Mouse (Mus musculus): Measurements from ENCODE around the gene Mvb12b.
A peak's percentile ranks its signal among the peaks of the same experiment; 100 is the strongest.

Gene Mvb12b

GRCm38 (mm10) chr2:33785596-33785995, 102.2 kb downstream of the Mvb12b start:
- no peak for DNase-seq (ENCODE audit: low spot score in 2 of 2)

- DNase-seq (ENCODE audit: low spot score in 2 of 2), result no peak
Measured at GRCm38 (mm10) chr2:33784721-33785120, 103.0 kb downstream of the Mvb12b start.

GRCm38 (mm10) chr2:33783419-33783818, 104.3 kb downstream of the Mvb12b start:
- DNase-seq (ENCODE audit: low spot score in 2 of 2), result no peak

GRCm38 (mm10) chr2:33781655-33782400, 105.9 kb downstream of the Mvb12b start:
- no peak for DNase-seq (ENCODE audit: low spot score in 2 of 2)

- DNase-seq (ENCODE audit: low spot score in 2 of 2), result no peak
Measured at GRCm38 (mm10) chr2:33778466-33778865, 109.3 kb downstream of the Mvb12b start.

GRCm38 (mm10) chr2:33777051-33777450, 110.7 kb downstream of the Mvb12b start:
- DNase-seq (ENCODE audit: low spot score in 2 of 2), result no peak

- DNase-seq (ENCODE audit: low spot score in 2 of 2), result no peak
Measured at GRCm38 (mm10) chr2:33774884-33775283, 112.9 kb downstream of the Mvb12b start.

- DNase-seq (ENCODE audit: low spot score in 2 of 2), result no peak
Measured at GRCm38 (mm10) chr2:33774106-33774505, 113.6 kb downstream of the Mvb12b start.

GRCm38 (mm10) chr2:33772439-33772838, 115.3 kb downstream of the Mvb12b start:
- no peak for DNase-seq (ENCODE audit: low spot score in 2 of 2)

GRCm38 (mm10) chr2:33771388-33771787, 116.4 kb downstream of the Mvb12b start:
- no peak for DNase-seq (ENCODE audit: low spot score in 2 of 2)

GRCm38 (mm10) chr2:33770526-33771130, 117.1 kb downstream of the Mvb12b start:
- DNase-seq (ENCODE audit: low spot score in 2 of 2), result no peak

GRCm38 (mm10) chr2:33764476-33764875, 123.3 kb downstream of the Mvb12b start:
- DNase-seq (ENCODE audit: low spot score in 2 of 2), result no peak

- DNase-seq (ENCODE audit: low spot score in 2 of 2), result no peak
Measured at GRCm38 (mm10) chr2:33762210-33762609, 125.5 kb downstream of the Mvb12b start.

GRCm38 (mm10) chr2:33760571-33760991, 127.2 kb downstream of the Mvb12b start:
- no peak for DNase-seq (ENCODE audit: low spot score in 2 of 2)

- DNase-seq (ENCODE audit: low spot score in 2 of 2), result no peak
Measured at GRCm38 (mm10) chr2:33759447-33759846, 128.3 kb downstream of the Mvb12b start.

- peak; percentile 13 to 42 for DNase-seq (ENCODE audit: low spot score in 2 of 2)
Measured at GRCm38 (mm10) chr2:33755633-33756020, 132.1 kb downstream of the Mvb12b start.

- no peak for DNase-seq (ENCODE audit: low spot score in 2 of 2)
Measured at GRCm38 (mm10) chr2:33754980-33755632, 132.6 kb downstream of the Mvb12b start.

- DNase-seq (ENCODE audit: low spot score in 2 of 2), result no peak
Measured at GRCm38 (mm10) chr2:33754317-33754633, 133.5 kb downstream of the Mvb12b start.

GRCm38 (mm10) chr2:33753630-33754316, 134.0 kb downstream of the Mvb12b start:
- peak; percentile 13 to 23 for DNase-seq (ENCODE audit: low spot score in 2 of 2)

GRCm38 (mm10) chr2:33750611-33751010, 137.1 kb downstream of the Mvb12b start:
- no peak for DNase-seq (ENCODE audit: low spot score in 2 of 2)

- DNase-seq (ENCODE audit: low spot score in 2 of 2), result peak; percentile 34 to 42
Measured at GRCm38 (mm10) chr2:33746471-33746870, 141.3 kb downstream of the Mvb12b start.

GRCm38 (mm10) chr2:33745724-33746123, 142.0 kb downstream of the Mvb12b start:
- no peak for DNase-seq (ENCODE audit: low spot score in 2 of 2)

Measured in spleen, postnatal 36 days (tissue).